Mouse (Mus musculus) stomach, postnatal 0 days (tissue): ENCODE data around the gene Ube2h. TPM values are rescaled to one million over a fixed set of nuclear protein-coding genes. Genes with fewer than 3 reads are reported as not detected.

ENCODE experiments used
- ATAC-seq: fragments of 200-750 bp; cut with Nextera tagmentation; 2 replicates; pipeline ENCODE4 v1.8.0; 2017; ENCODE audit not compliant: low FRiP score, low TSS enrichment
- DNase-seq: peaks from one replicate; pipeline ENCODE4 v3.0.0-alpha.2; 2016; ENCODE audit warnings: low spot score
- H3K27ac ChIP-seq: fragments of 300-500 bp; sonication (generic); replicated peaks from 2 replicates; pipeline ENCODE4 v1.5.1; 2014; ENCODE audit warnings: mild to moderate bottlenecking, control low read depth
- H3K27me3 ChIP-seq: fragments of 300-500 bp; sonication (generic); 2 replicates; pipeline ENCODE4 v1.6.1; 2014; ENCODE audit warnings: low read length; ENCODE audit not compliant: control insufficient read depth, insufficient read depth
- H3K36me3 ChIP-seq: fragments of 300-500 bp; sonication (generic); 2 replicates; pipeline ENCODE4 v1.6.1; 2014; ENCODE audit warnings: low read length, mixed read lengths; ENCODE audit not compliant: control insufficient read depth, insufficient read depth
- H3K4me1 ChIP-seq: fragments of 300-500 bp; sonication (generic); replicated peaks from 2 replicates; pipeline ENCODE4 v1.6.1; 2014; ENCODE audit warnings: antibody characterized with exemption; ENCODE audit not compliant: control insufficient read depth, insufficient read depth
- H3K4me2 ChIP-seq: fragments of 300-500 bp; sonication (generic); replicated peaks from 2 replicates; pipeline ENCODE4 v1.6.1; 2014; ENCODE audit warnings: low read depth, mild to moderate bottlenecking, control low read depth, moderate library complexity
- H3K4me3 ChIP-seq: fragments of 300-500 bp; sonication (generic); 2 replicates; pipeline ENCODE4 v1.5.1; 2014; ENCODE audit warnings: low read depth, low read length, control low read depth
- H3K9ac ChIP-seq: fragments of 300-500 bp; sonication (generic); 2 replicates; pipeline ENCODE4 v1.6.1; 2014; ENCODE audit warnings: mild to moderate bottlenecking, low read length, control low read depth, mixed read lengths
- H3K9me3 ChIP-seq: fragments of 300-500 bp; sonication (generic); 2 replicates; pipeline ENCODE4 v1.6.1; 2016; ENCODE audit warnings: low read length; ENCODE audit not compliant: control insufficient read depth
- CTCF ChIP-seq: IDR thresholded peaks from 2 replicates; pipeline ENCODE4 v1.5.1; 2016; ENCODE audit warnings: antibody characterized with exemption, low read depth, mild to moderate bottlenecking, moderate library complexity
- EP300 ChIP-seq: optimal IDR thresholded peaks from 2 replicates; pipeline ENCODE3; 2016; ENCODE audit warnings: antibody characterized with exemption
- WGBS: fragments of 180-500 bp; shearing (Covaris S2); extraction: QIAGEN DNeasy Blood & Tissue Kit; methylation state at CpG from one replicate; pipeline ENCODE4 v1.1.7; 2014; 5-methylcytosine and 5-hydroxymethylcytosine counted together
- polyA plus RNA-seq: library from polyadenylated mRNA; unstranded; fragments of >200 nt; fragmentation: Nextera tagmentation; extraction: Ambion mirVana; gene quantifications from 2 replicates; pipeline ENCODE4 v1.2.1, GENCODE M21; 2015

The Ube2h gene
- polyA plus RNA-seq, 1 experiment from 2014 or later: 25.2 TPM

DNA sequence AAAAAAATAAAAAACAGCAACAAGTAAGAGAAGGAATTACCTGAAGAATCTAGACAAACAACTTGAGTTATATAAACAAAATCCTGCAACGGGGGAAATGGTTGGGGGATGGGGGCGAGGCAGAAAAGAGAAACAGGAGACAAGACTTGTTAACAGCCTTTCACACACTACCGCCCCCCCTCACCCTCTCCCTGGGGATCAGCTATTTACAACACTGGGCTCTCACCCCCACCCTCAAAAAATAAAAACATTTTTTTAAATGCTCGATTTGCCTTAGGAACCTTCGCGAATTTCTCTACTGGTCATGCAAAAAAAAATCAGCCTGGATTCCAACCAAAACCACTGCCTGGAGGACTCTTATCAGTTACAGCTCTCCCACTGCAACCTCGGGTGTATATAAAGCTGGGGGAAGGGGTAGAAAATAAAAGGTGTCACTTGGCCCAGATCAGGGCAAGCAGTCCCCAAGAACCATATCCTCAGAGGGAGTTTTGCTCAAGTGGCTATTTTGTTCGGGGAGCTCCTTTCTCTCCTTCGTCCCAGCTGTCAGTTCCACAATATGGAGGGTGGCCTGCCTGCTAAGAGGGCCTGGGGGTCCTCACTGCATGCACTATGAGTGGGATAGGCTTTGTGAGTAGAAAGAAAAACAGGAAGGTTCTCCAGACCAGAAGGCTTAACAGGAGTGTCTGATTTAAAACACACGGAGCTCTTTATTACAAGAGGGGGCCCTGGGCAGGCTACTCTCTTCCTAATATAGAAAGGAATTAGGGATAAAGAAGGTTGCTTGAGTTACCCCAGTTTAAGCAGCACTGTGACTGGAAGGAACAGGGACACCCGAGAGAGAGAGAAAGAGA, 1.3 kb downstream of the Ube2h start:
- Histone ChIP-seq H3K4me2 (peak overlapping the region; percentile 68), H3K4me1 (0 out of 2 replicates have a peak, but pooled peaks cover 3% of the 10 kb centered on the region), H3K27ac (peak overlapping the region; percentile 95), H3K9ac (peak overlapping the region; percentile 85), H3K27me3 (no peaks in the 10 kb centered on the region), H3K4me3 (peak overlapping the region; percentile 78), H3K36me3 (no peaks in the 10 kb centered on the region), H3K9me3 (no peaks in the 10 kb centered on the region)
- ATAC-seq (no peak), DNase-seq (peak; percentile 37)
- TF ChIP-seq CTCF (no peak), EP300 (no peak)
- under 1% methylated on average over 11 of the region's 11 CpGs for WGBS

DNA sequence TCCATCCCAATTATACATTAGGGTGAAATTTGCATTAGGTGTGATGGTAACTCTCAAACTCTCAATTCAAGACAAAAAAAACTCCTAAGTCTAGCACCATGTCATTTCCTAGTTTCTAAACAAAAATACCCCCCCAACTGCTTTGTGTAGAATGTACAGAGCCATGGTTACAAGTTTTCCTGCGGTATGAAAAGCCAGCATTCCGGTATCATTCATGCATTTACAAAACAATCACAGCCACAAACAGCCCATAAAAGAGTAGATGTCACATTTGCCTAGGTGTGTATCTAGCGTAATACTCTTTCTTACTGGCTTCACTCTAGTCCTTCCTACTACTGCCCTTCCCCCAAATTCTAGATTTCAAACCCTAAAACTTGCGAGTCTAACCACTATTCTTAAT, 2.2 kb downstream of the Ube2h start:
- Histone ChIP-seq H3K9me3 (no peaks in the 10 kb centered on the region), H3K4me1 (0 out of 2 replicates have a peak, but pooled peaks cover 3% of the 10 kb centered on the region), H3K27me3 (no peaks in the 10 kb centered on the region), H3K9ac (peak overlapping the region; percentile 85), H3K36me3 (no peaks in the 10 kb centered on the region), H3K4me3 (peak overlapping the region; percentile 78), H3K4me2 (peak overlapping the region; percentile 68), H3K27ac (peak overlapping the region; percentile 95; the same call in 1 of the 2 replicates)
- WGBS: 11% methylated on average over 4 of the region's 4 CpGs
- DNase-seq (no peak), ATAC-seq (no peak)
- TF ChIP-seq CTCF (no peak), EP300 (no peak)

DNA sequence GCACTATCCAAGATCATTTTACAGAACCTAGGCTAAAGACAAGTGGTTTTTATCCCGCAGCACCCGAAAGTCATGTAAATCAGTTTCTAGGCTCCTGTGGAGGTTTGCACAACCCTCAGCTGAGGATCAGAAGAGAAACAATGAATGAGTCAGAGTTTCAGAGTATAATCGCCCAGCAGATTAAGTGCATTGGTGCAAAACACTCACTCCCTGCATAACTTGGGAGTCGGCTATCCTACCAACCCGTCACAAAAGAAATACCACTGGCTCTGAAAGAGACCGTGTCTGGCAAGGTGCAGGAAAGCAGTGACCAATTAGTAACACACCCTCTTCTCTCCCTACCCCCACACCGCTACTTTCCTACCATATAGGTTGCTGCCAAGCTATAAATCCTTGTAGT, 3.4 kb downstream of the Ube2h start:
- Histone ChIP-seq H3K4me3 (peak overlapping the region; percentile 78), H3K36me3 (no peaks in the 10 kb centered on the region), H3K9me3 (no peaks in the 10 kb centered on the region), H3K27me3 (no peaks in the 10 kb centered on the region), H3K9ac (peak overlapping the region; percentile 85), H3K27ac (peak overlapping the region; percentile 95), H3K4me1 (0 out of 2 replicates have a peak, but pooled peaks cover 3% of the 10 kb centered on the region), H3K4me2 (peak overlapping the region; percentile 68)
- no peak for TF ChIP-seq CTCF
- TF ChIP-seq EP300: no peak
- ATAC-seq: peak; percentile 63
- DNase-seq: peak; percentile 59
- WGBS: 6% methylated on average over 7 of the region's 7 CpGs

- Histone ChIP-seq H3K27me3 (no peaks in the 10 kb centered on the region), H3K4me3 (peak overlapping the region; percentile 78), H3K36me3 (no peaks in the 10 kb centered on the region), H3K9me3 (no peaks in the 10 kb centered on the region), H3K27ac (peak overlapping the region; percentile 95), H3K4me1 (0 out of 2 replicates have a peak, but pooled peaks cover 3% of the 10 kb centered on the region), H3K4me2 (peak overlapping the region; percentile 68), H3K9ac (peak overlapping the region; percentile 85; the same call in 1 of the 2 replicates)
- TF ChIP-seq EP300 (no peak), CTCF (no peak)
- DNase-seq (peak; percentile 93), ATAC-seq (peak; percentile 90)
- under 1% methylated on average over 5 of the region's 5 CpGs for WGBS
These were observed 4.0 kb downstream of the Ube2h start for GRCm38 (mm10) chr6:30300372-30300771.

DNA sequence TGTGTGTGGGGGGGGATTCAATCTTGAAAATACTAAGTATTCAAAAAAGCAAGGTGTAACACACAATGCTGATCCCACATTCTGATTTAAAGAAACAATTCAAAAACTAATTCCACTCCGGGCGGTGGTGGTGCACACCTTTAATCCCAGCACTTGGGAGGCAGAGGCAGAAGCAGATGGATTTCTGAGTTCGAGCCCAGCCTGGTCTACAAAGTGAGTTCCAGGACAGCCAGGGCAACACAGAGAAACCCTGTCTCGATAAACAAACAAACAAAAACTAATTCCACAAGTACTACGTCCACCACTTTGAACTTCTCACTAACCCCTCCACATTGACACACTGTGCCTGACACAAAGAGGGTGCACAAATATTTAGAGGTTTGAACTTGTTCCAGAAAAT, 4.7 kb downstream of the Ube2h start:
- Histone ChIP-seq H3K4me1 (0 out of 2 replicates have a peak, but pooled peaks cover 3% of the 10 kb centered on the region), H3K4me3 (no peak overlapping the region), H3K27me3 (no peaks in the 10 kb centered on the region), H3K9ac (no peak overlapping the region), H3K4me2 (no peak overlapping the region), H3K9me3 (no peaks in the 10 kb centered on the region), H3K36me3 (no peaks in the 10 kb centered on the region), H3K27ac (peak overlapping the region; percentile 95)
- WGBS: 69% methylated on average over 5 of the region's 5 CpGs
- no peak for TF ChIP-seq EP300
- no peak for TF ChIP-seq CTCF
- no peak for ATAC-seq
- no peak for DNase-seq

DNA sequence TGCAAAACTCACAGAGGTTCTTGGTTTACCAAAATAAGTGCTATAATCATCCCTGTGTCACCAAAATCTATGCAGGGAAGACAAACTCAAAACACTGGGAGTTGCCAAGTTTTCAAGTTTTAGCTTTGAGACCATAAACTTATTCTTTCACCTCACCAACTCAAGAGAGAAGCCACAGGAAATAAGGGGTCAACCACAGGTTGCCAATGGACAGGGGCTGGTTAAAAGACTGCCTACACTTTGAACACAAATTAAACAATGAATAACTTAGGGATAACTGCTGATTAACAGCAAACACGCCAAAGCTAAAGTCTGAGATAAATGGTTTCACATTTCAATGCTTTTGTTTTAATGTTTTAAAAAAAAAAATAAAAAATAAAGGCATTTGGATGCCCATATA, 5.2 kb downstream of the Ube2h start:
- Histone ChIP-seq H3K4me2 (no peak overlapping the region), H3K36me3 (no peaks in the 10 kb centered on the region), H3K27me3 (no peaks in the 10 kb centered on the region), H3K9ac (no peak overlapping the region), H3K27ac (no peak overlapping the region), H3K4me3 (no peak overlapping the region), H3K9me3 (no peaks in the 10 kb centered on the region), H3K4me1 (0 out of 2 replicates have a peak, but pooled peaks cover 3% of the 10 kb centered on the region)
- no peak for TF ChIP-seq CTCF
- no peak for TF ChIP-seq EP300
- DNase-seq: no peak
- 46% methylated on average over 1 of the region's 1 CpGs for WGBS
- no peak for ATAC-seq
